Mouse (Mus musculus) neural tube, embryonic 10.5 days (tissue): ENCODE results near the gene Krtap20-2.
"Not testable (repeated sequence)": the region's sequence is repeated elsewhere in the genome, so short reads cannot be mapped to it uniquely, and the experiment has no call there.

Experiments used
- DNase-seq: peaks from one replicate; pipeline ENCODE4 v3.0.0-alpha.2; 2017; ENCODE audit warnings: low spot score; ENCODE audit errors: extremely low spot score

Gene Krtap20-2

GRCm38 (mm10) chr16:89205561-89205960 lies at the start of gene Krtap20-2:
Krtap20-2 (plus strand) TSS chr16:89205861.
- DNase-seq: no peak

DNA sequence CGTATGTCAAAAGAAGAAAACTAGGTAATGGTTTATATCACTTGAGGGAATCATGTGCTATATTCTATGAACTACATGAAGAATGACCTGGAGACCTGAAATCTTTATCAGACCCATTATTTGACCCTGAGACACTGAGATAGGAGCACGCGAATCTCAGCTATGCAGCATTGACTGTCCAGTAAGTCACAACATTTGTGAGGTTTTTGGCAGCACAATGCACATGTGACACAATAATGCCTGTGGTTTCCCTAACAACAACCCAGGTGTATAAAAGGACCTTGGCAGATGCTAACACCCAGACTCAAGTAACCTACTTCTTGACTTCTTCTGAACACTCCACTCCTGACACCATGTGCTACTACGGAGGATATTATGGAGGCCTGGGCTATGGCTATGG lies 48.0 kb upstream of the Krtap20-2 start, which contains the start of gene Gm9789:
Gene Gm9789, plus strand, starts transcription at position 301 of the 400 bp plus-strand sequence.
- no peak for DNase-seq

DNA sequence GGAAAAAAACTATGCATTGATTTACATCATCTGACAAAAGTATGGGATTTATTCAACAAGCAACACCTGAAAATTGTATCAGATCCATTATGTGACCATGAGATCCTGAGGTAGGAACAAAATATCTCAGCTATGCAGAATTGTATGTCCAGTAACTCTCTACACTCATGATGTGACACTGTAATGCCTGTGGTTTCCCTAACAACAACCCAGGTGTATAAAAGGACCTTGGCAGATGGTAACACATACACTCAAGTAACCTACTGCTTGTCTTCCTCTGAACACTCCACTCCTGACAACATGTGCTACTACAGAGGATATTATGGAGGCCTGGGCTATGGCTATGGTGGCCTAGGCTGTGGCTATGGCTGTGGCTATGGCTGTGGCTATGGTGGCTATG lies 36.5 kb upstream of the Krtap20-2 start, which contains the start of gene Gm7735:
Gene Gm7735, plus strand, starts transcription at position 301 of the 400 bp plus-strand sequence.
- DNase-seq: not testable (repeated sequence)

DNA sequence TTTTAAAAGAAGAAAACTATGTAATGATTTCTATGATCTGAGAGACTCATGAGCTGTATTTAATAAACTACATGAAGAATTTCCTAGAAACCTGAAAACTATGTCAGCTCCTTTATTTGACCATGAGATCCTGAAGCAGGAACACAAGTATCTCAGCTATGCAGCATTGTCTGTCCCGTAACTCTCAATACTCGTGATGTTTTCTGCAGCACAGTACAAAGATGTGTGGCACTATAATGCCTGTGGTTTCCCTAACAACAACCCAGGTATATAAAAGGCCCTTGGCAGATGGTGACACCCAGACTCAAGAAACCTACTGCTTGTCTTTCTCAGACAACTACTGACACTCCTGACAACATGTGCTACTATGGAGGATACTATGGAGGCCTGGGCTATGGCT lies 31.2 kb upstream of the Krtap20-2 start, which contains the start of gene 1110057P08Rik:
Gene 1110057P08Rik, plus strand, starts transcription at position 301 of the 400 bp plus-strand sequence.
- no peak for DNase-seq

- DNase-seq: no peak
Measured at GRCm38 (mm10) chr16:89188621-89189020, 17.0 kb upstream of the Krtap20-2 start.
